Comparison of ENCODE assay signal across 16 mouse cellular contexts in the genomic region with DNA sequence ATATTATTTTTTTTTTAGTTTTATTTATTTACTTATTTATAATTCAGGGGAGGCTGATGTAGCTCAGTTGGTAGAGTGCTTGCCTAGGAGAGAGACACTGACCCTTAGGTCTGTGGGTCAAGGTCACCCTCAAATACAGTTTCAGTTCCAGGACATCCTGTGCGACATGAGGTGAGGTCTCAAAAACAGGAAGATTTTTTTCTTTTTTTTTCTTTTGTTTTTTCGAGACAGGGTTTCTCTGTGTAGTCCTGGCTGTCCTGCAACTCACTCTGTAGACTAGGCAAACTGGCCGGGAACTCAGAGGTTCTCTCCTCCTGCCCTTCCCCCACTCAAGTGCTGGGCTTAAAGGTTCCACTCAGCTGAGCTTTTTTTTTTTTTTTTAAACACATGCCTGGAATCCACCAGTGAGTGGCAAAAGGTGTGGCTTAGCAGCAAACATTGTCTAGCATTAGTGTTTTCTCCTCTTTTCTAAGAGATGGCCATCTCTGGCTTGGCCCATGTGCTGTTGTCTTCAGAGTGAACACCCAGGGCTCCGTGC. TPM values are rescaled to one million over a fixed set of nuclear protein-coding genes. Genes with fewer than 3 reads are reported as not detected.
DNase-seq lines count a peak whose midpoint lies in the region; ATAC-seq and TF ChIP-seq lines count a peak whose summit lies in the region.
"Had no signal": no experiment of that assay in that cellular context is flagged by ENCODE, and none has a peak within 500 bp of the region (broad histone marks: within the 10 kb centered on the region; RNA-seq: fewer than 3 reads in every experiment).

No protein-coding gene starts in this region.

- no peak overlapping the region for H3K4me2 ChIP-seq in liver, embryonic 15.5 days
- H3K4me2 ChIP-seq in liver, embryonic 11.5 days: no peak overlapping the region
- H3K4me2 ChIP-seq: heart, embryonic 11.5 days had no signal

- H3K9me3 ChIP-seq in liver, embryonic 15.5 days (replicated peaks): no peaks in the 10 kb centered on the region
- no peaks in the 10 kb centered on the region for H3K9me3 ChIP-seq in liver, embryonic 11.5 days (ENCODE audit: control insufficient read depth, low read length)
- H3K9me3 ChIP-seq: forebrain, embryonic 15.5 days; hindbrain, embryonic 15.5 days; neural tube, embryonic 13.5 days had no signal

- no peak for ATAC-seq in liver, embryonic 15.5 days (ENCODE audit: insufficient read depth)
- ATAC-seq in liver, embryonic 11.5 days (replicated peaks; ENCODE audit: low FRiP score): no peak
- ATAC-seq: forebrain, embryonic 15.5 days; midbrain, embryonic 16.5 days had no signal

- peak overlapping the region; percentile 48; the same call in 1 of the 2 replicates for H3K27ac ChIP-seq in gastrocnemius, adult 2 months
- peak overlapping the region; percentile 29 for H3K27ac ChIP-seq in liver, embryonic 15.5 days (replicated peaks)
- H3K27ac ChIP-seq in liver, embryonic 11.5 days (ENCODE audit: low read depth, low read length): no peak overlapping the region

- H3K27me3 ChIP-seq in liver, embryonic 15.5 days: peaks cover 22% of the 10 kb centered on the region
- H3K27me3 ChIP-seq in liver, embryonic 11.5 days (replicated peaks; ENCODE audit: control insufficient read depth, insufficient read depth, low read length): no peaks in the 10 kb centered on the region
- H3K27me3 ChIP-seq: hindbrain, embryonic 15.5 days; neural tube, embryonic 13.5 days had no signal

- intact Hi-C loops in gastrocnemius, adult 2 months (cut with DNase I): no loop called here

- no peak overlapping the region for H3K4me3 ChIP-seq in gastrocnemius, adult 2 months
- no peak overlapping the region for H3K4me3 ChIP-seq in liver, embryonic 15.5 days (replicated peaks)
- no peak overlapping the region for H3K4me3 ChIP-seq in liver, embryonic 11.5 days (ENCODE audit: low read depth, low read length)
- H3K4me3 ChIP-seq: neural tube, embryonic 13.5 days had no signal

- peaks cover 24% of the 10 kb centered on the region for H3K36me3 ChIP-seq in liver, embryonic 15.5 days (replicated peaks)
- peaks cover 5% of the 10 kb centered on the region for H3K36me3 ChIP-seq in liver, embryonic 11.5 days (ENCODE audit: control insufficient read depth, insufficient read depth, low read length)
- H3K36me3 ChIP-seq: forebrain, embryonic 15.5 days; hindbrain, embryonic 15.5 days had no signal

- TF ChIP-seq CTCF in gastrocnemius, adult 2 months (IDR thresholded peaks at IDR 0.05): no peak

- H3K9ac ChIP-seq in liver, embryonic 15.5 days: no peak overlapping the region
- no peak overlapping the region for H3K9ac ChIP-seq in liver, embryonic 11.5 days (ENCODE audit: low read depth, low read length)
- H3K9ac ChIP-seq: forebrain, embryonic 15.5 days; hindbrain, embryonic 15.5 days had no signal

- no peak for DNase-seq in gastrocnemius, adult 2 months
- DNase-seq in gastrocnemius, adult 8-10 months (ENCODE audit: low spot score in 2 of 2): no peak
- no peak for DNase-seq in liver, embryonic 11.5 days (ENCODE audit: low spot score)
- DNase-seq in lung, adult 18-20 months: peak; percentile 70 to 81
- DNase-seq in left cerebral cortex, adult 18-20 months (ENCODE audit: low spot score in 2 of 2): no peak
- DNase-seq in thymus, postnatal 14 days: no peak
- DNase-seq in thymus, postnatal 36 days: no peak
- DNase-seq: cerebellum, postnatal 36 days; gastrocnemius, postnatal 14 days; retina, postnatal 1 day had no signal

- H3K4me1 ChIP-seq in liver, embryonic 15.5 days (replicated peaks): peaks cover 54% of the 10 kb centered on the region
- H3K4me1 ChIP-seq in liver, embryonic 11.5 days (replicated peaks; ENCODE audit: control insufficient read depth, insufficient read depth, low read length): peaks cover 39% of the 10 kb centered on the region

- 50% methylated on average over 4 of the region's 4 CpGs for WGBS in liver, embryonic 15.5 days (ENCODE audit: insufficient replicate concordance)
- WGBS in liver, embryonic 11.5 days: 62% methylated on average over 4 of the region's 4 CpGs

RNA-seq across cellular contexts. Expression of gene Bbc3, which starts 7.1 kb away (rescaled TPM):
- total RNA-seq in gastrocnemius, adult 2 months (2021): 1 to 10 TPM; 1.4 to 2.9 TPM
- 1 to 10 TPM; 1.4 to 2.1 (median 1.5) TPM for total RNA-seq in gastrocnemius, adult 8-10 months (2022)
- polyA plus RNA-seq in liver, embryonic 15.5 days (2015; fragmentation: Nextera tagmentation; extraction: Ambion mirVana): 4.1 and 5.9 TPM in 2 replicates
- polyA plus RNA-seq in liver, embryonic 11.5 days (2014; fragmentation: Nextera tagmentation; extraction: Ambion mirVana): 4.7 and 6.4 TPM in 2 replicates
- total RNA-seq in left cerebral cortex, adult 18-20 months (2021): 10 to 100 TPM in 1 of 2 experiments, 1 to 10 TPM in 1; 7.5 to 11.8 TPM

RNA-seq across cellular contexts. Expression of gene Ccdc9, which starts 28.7 kb away (rescaled TPM):
- 10 to 100 TPM; 41.0 to 42.1 TPM for total RNA-seq in gastrocnemius, adult 2 months (2021)
- 10 to 100 TPM; 28.4 to 37.4 (median 32.2) TPM for total RNA-seq in gastrocnemius, adult 8-10 months (2022)
- 10.3 and 12.3 TPM in 2 replicates for polyA plus RNA-seq in liver, embryonic 15.5 days (2015; fragmentation: Nextera tagmentation; extraction: Ambion mirVana)
- 21.7 and 25.3 TPM in 2 replicates for polyA plus RNA-seq in liver, embryonic 11.5 days (2014; fragmentation: Nextera tagmentation; extraction: Ambion mirVana)
- 100 to 1,000 TPM in 1 of 2 experiments, 10 to 100 TPM in 1; 81.0 to 102 TPM for total RNA-seq in left cerebral cortex, adult 18-20 months (2021)

RNA-seq across cellular contexts. Expression of gene Inafm1, which starts 41.9 kb away (rescaled TPM):
- total RNA-seq in gastrocnemius, adult 2 months (2021): 10 to 100 TPM; 15.7 to 15.8 TPM
- total RNA-seq in gastrocnemius, adult 8-10 months (2022): 10 to 100 TPM; 13.6 to 19.4 (median 15.8) TPM
- 4.4 and 5.4 TPM in 2 replicates for polyA plus RNA-seq in liver, embryonic 15.5 days (2015; fragmentation: Nextera tagmentation; extraction: Ambion mirVana)
- polyA plus RNA-seq in liver, embryonic 11.5 days (2014; fragmentation: Nextera tagmentation; extraction: Ambion mirVana): 9.3 and 10.6 TPM in 2 replicates
- total RNA-seq in left cerebral cortex, adult 18-20 months (2021): 10 to 100 TPM; 38.0 to 39.7 TPM

RNA-seq across cellular contexts. Expression of gene C5ar1, which starts 56.0 kb away (rescaled TPM):
- total RNA-seq in gastrocnemius, adult 2 months (2021): 1 to 10 TPM; 1.6 to 2.4 TPM
- total RNA-seq in gastrocnemius, adult 8-10 months (2022): 1 to 10 TPM in 2 of 4 experiments, under 1 TPM in 2; 0.44 to 1.4 (median 0.92) TPM
- 3.5 and 3.6 TPM in 2 replicates for polyA plus RNA-seq in liver, embryonic 15.5 days (2015; fragmentation: Nextera tagmentation; extraction: Ambion mirVana)
- 2.8 and 3.4 TPM in 2 replicates for polyA plus RNA-seq in liver, embryonic 11.5 days (2014; fragmentation: Nextera tagmentation; extraction: Ambion mirVana)
- 1 to 10 TPM; 1.2 to 2.4 TPM for total RNA-seq in left cerebral cortex, adult 18-20 months (2021)

Comparison
In these comparisons a context has a peak if more than half of its experiments do, and no peak if none do; other contexts are left out.
1. DNase-seq: peak in lung, adult 18-20 months (2 of 2); none in gastrocnemius, adult 2 months (single experiment), gastrocnemius, adult 8-10 months (0 of 2), liver, embryonic 11.5 days (single experiment), left cerebral cortex, adult 18-20 months (0 of 2), thymus, postnatal 14 days (single experiment) and thymus, postnatal 36 days (0 of 2).